Mouse (Mus musculus): ENCODE measurements around the gene Tmem25. TPM values are rescaled to one million over a fixed set of nuclear protein-coding genes. Genes with fewer than 3 reads are reported as not detected.

The Tmem25 gene
- not detected for polyA plus RNA-seq (2017; shearing (Covaris generic))

DNA sequence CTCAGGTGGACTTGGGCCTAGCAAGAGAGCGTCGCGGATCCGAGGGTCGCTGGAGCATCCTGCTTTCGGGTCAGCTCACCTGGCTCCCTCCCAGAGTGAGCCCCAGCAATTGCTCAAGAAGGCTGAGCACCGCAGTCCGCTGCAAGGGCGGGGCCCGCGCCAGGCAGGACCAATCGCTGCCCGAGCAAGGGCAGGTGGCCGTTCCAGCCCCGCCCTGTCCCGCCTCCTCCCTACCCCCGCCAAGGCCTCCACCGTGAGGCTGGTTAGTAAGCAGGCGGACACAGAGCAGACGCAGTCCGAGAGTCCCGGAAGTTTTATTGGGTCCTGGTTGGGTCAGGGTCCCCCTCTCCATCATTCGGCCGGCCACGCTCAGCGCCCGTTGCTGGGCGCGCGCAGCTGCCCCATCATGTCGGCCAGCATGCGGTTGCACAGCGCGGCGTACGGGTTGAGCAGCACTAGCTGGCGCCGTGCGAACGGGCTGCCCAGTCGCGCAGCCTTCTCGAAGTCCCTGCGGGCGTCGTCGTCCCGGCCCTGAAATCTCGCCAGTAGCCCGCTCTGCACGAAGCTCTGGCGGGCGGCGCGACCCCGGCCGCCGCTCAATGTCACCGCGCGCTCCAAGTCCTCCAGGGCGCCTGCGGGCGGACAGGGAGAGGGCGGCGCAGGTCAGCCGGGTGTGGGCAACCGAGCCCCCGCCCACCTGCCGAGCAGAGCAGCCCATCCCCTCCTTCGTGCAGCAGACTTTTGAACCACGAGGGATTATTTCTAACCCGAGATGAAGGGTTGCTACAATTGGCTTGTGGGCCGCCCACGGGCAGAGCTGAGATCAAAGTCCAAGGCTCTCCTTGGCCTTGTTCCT lies at the start of gene Tmem25:
TSS of gene Tmem25 (minus strand) at position 206 of the 856 bp plus-strand sequence.

DNA sequence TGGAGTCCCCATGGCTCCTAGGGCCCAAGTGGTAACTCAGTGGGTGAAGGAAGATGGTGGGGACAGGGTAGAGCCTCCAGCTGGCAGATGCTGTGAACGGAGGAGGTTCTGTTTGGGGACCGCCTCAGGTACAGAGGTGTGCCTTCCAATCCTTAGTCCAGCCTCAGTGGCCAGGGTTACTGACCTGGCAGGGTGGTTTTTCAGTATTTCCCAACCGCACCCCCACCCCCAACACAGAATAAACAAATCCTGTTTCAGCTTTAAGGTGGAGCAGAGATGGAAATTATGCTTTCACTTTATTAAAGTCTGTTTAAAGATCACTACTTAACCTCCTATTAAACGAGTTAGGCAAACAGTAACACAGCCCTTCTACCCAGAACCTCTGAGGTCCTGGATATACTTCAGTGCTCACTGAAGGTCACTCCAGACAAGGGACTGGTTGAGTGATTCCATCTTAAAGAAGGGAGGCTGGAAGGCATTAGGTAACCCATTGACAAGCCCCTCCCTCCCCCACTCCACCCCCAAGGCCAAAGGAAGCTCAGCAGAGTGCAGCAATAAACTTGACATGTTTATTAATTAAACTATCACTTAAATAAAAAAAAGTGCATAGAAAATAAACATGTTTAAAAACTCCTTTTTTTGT lies 3.8 kb upstream of the Tmem25 start, which contains the start of gene Ttc36:
TSS of gene Ttc36 (minus strand) at position 265 of the 643 bp plus-strand sequence.

DNA sequence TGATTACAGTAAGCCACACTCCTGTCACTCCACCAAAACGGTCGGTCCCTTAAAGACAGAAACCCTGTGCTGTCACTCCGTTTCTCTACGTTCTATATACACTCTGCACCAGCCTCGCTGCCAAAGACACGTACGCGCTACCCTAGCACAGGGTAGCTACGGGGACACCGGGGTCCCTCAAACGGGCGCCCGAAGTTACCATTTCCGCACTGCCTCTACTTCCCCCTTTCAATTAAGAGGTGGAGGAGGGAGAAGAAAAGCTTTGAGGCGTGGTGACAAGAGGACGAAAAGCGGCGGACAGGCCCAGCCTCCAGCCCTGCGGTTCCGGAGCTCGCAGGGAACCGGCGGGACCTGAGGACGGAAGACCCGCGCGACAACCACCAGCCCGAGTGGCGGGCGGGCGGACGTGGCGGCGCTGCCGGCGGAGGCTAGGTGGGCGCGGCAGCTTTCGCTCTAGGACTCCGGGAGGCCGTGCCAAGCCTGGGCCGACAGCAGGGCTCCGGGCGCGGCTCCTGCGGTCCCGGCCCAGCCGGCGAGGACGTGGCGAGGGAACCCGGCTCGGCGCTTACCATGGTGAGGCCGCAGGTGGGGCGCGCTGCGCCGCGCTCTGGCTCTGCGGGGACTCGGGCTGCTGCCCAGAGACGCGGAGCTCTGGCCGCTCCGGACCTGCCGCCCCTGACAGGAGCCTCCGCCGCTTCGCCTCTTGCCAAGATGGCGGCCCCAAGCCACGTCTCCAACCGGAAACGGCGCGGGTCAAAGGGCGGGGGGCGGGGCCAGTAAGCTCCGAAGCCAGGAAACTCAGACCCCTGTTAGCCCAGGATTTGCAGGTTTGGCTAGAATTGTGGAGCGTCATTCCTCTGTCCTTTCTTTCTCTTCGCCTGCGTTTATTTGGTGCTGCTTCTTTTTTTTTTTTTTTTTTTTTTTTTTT lies 31.7 kb downstream of the Tmem25 start, which contains the start of the genes Arcn1 and Ift46:
TSS of gene Arcn1 (minus strand) at position 745 of the 928 bp plus-strand sequence.
TSS of gene Ift46 (plus strand) at position 808 of the 928 bp plus-strand sequence.

Other genes with a start within 250 kb of the Tmem25 start
- gene Cxcr5, start 237.4 kb downstream of the Tmem25 start, polyA plus RNA-seq (2017; shearing (Covaris generic)) = 125 TPM
- 71.9 TPM for gene Ddx6, start 194.4 kb downstream of the Tmem25 start, polyA plus RNA-seq (2017; shearing (Covaris generic))
- gene Treh, start 126.1 kb downstream of the Tmem25 start, polyA plus RNA-seq (2017; shearing (Covaris generic)) = not detected
- gene Phldb1, start 64.1 kb downstream of the Tmem25 start, polyA plus RNA-seq (2017; shearing (Covaris generic)) = 2.0 TPM
- gene Arcn1, start 31.5 kb downstream of the Tmem25 start, polyA plus RNA-seq (2017; shearing (Covaris generic)) = 132 TPM
- gene Ift46, start 31.4 kb downstream of the Tmem25 start, polyA plus RNA-seq (2017; shearing (Covaris generic)) = 19.3 TPM
- not detected for gene Ttc36, start 3.8 kb upstream of the Tmem25 start, polyA plus RNA-seq (2017; shearing (Covaris generic))
- gene Kmt2a, start 82.0 kb upstream of the Tmem25 start, polyA plus RNA-seq (2017; shearing (Covaris generic)) = 83.9 TPM
- gene Atp5l, start 121.4 kb upstream of the Tmem25 start, polyA plus RNA-seq (2017; shearing (Covaris generic)) = 271 TPM
- 35.7 TPM for gene Ube4a, start 166.3 kb upstream of the Tmem25 start, polyA plus RNA-seq (2017; shearing (Covaris generic))
- 762 TPM for gene Cd3g, start 181.1 kb upstream of the Tmem25 start, polyA plus RNA-seq (2017; shearing (Covaris generic))
- gene Cd3d, start 182.5 kb upstream of the Tmem25 start, polyA plus RNA-seq (2017; shearing (Covaris generic)) = 472 TPM
- gene Cd3e, start 210.3 kb upstream of the Tmem25 start, polyA plus RNA-seq (2017; shearing (Covaris generic)) = 926 TPM
- gene Mpzl2, start 240.5 kb upstream of the Tmem25 start, polyA plus RNA-seq (2017; shearing (Covaris generic)) = 0.46 TPM